Mouse (Mus musculus) heart, adult 2 months (tissue): ENCODE results near the gene Mpp5.

Source experiments
- CTCF ChIP-seq: fragments of 200-600 bp; IDR thresholded peaks from 2 replicates; pipeline ENCODE4 v1.8.1; 2022; ENCODE audit warnings: antibody characterized with exemption, mild to moderate bottlenecking, moderate library complexity
- EP300 ChIP-seq: fragments of 200-500 bp; IDR thresholded peaks from 2 replicates; pipeline ENCODE4 v1.6.1; 2011; ENCODE audit warnings: low read depth, low read length, control low read depth; ENCODE audit not compliant: insufficient read depth
- POLR2A ChIP-seq: fragments of 200-500 bp; IDR thresholded peaks from 2 replicates; pipeline ENCODE4 v1.6.1; 2011; ENCODE audit warnings: mild to moderate bottlenecking, low read depth, low read length, control low read depth; ENCODE audit not compliant: insufficient read depth

DNA sequence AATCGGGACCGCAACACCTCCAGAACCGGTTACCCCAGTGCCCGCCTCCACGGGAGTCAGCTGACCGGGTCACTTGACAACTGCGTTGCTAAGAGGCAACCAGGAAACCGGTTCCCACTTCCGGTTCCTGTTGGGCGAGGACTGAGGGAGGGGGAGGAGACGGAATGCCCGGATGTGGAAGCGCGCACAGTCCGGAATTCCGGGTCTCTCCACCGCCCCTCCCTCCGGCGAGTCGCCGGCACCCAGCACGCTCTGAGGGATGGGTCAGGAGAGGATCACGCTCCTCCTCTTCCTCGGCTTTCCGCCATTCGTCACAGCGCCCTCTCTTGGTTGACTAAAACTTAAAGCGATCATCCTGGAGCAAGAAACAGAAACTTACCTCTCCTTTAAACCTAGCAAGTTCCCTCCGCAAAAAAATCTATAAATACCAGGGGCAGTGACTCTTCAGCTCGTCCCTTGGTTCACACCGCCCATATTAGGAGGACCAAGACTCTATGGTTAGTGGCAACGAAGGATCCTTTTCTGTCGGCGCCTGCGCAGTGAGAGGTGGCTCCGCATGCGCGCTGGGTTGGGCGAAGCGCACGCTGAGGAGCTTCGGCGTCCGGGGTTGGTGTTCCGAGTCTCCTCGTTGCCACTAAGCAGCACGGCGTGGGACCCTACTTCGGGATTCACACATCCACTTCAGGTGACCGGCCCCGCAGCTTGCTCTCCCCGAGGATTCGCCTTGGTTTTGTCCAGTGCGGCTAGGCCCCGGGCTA is 113.0 kb downstream of the Mpp5 start, which contains the start of the genes Atp6v1d and Eif2s1:
- peak; percentile 96 for TF ChIP-seq CTCF
- TF ChIP-seq EP300: peak; percentile 83; the same call in 1 of the 2 replicates
- TF ChIP-seq POLR2A: peak; percentile 85
